Comparison of ENCODE assay signal across 10 mouse cellular contexts in genomic region chr9:56739181-56739737, GRCm38 (mm10). TPM values are rescaled to one million over a fixed set of nuclear protein-coding genes. Genes with fewer than 3 reads are reported as not detected.
A peak's percentile ranks its signal among the peaks of the same experiment; 100 is the strongest.
DNase-seq lines count a peak whose midpoint lies in the region; ATAC-seq and TF ChIP-seq lines count a peak whose summit lies in the region.
"Had no signal": no experiment of that assay in that cellular context is flagged by ENCODE, and none has a peak within 500 bp of the region (broad histone marks: within the 10 kb centered on the region; RNA-seq: fewer than 3 reads in every experiment).

No protein-coding gene starts in this region.

- no peaks in the 10 kb centered on the region for H3K9me3 ChIP-seq in heart, postnatal 0 days (replicated peaks; ENCODE audit: control insufficient read depth, low read length)
- no peaks in the 10 kb centered on the region for H3K9me3 ChIP-seq in neural tube, embryonic 13.5 days
- no peaks in the 10 kb centered on the region for H3K9me3 ChIP-seq in hindbrain, postnatal 0 days (ENCODE audit: low read length)

- TF ChIP-seq EP300 in heart, postnatal 0 days (IDR thresholded peaks at IDR 0.05; ENCODE audit: low read depth) = no peak

- no peak overlapping the region for H3K27ac ChIP-seq in heart, postnatal 0 days (ENCODE audit: low read depth)
- H3K27ac ChIP-seq in neural tube, embryonic 13.5 days (replicated peaks) = no peak overlapping the region
- H3K27ac ChIP-seq in hindbrain, postnatal 0 days = no peak overlapping the region
- H3K27ac ChIP-seq in gastrocnemius, adult 2 months = no peak overlapping the region

- no peaks in the 10 kb centered on the region for H3K4me1 ChIP-seq in heart, postnatal 0 days (ENCODE audit: control insufficient read depth, insufficient read depth)
- peaks cover 20% of the 10 kb centered on the region for H3K4me1 ChIP-seq in neural tube, embryonic 13.5 days (replicated peaks)
- no peaks in the 10 kb centered on the region; the same call in 1 of the 2 replicates for H3K4me1 ChIP-seq in hindbrain, postnatal 0 days (ENCODE audit: insufficient read depth, low read length)

- TF ChIP-seq CTCF in heart, postnatal 0 days (IDR thresholded peaks at IDR 0.05; ENCODE audit: low read depth) = 0 out of 2 replicates have a peak, but pooled peaks have one; percentile 15
- TF ChIP-seq CTCF in hindbrain, postnatal 0 days (IDR thresholded peaks at IDR 0.05; ENCODE audit: low read depth) = peak; percentile 54
- TF ChIP-seq CTCF in gastrocnemius, adult 2 months (IDR thresholded peaks at IDR 0.05) = no peak

- no peak overlapping the region for H3K9ac ChIP-seq in heart, postnatal 0 days (replicated peaks; ENCODE audit: low read depth, low read length)
- H3K9ac ChIP-seq in neural tube, embryonic 13.5 days = no peak overlapping the region
- no peak overlapping the region for H3K9ac ChIP-seq in hindbrain, postnatal 0 days (replicated peaks; ENCODE audit: low read length)

- no peaks in the 10 kb centered on the region for H3K27me3 ChIP-seq in heart, postnatal 0 days (ENCODE audit: control insufficient read depth, insufficient read depth, low read length)
- H3K27me3 ChIP-seq in neural tube, embryonic 13.5 days = peaks cover 11% of the 10 kb centered on the region
- no peaks in the 10 kb centered on the region; the same call in 1 of the 2 replicates for H3K27me3 ChIP-seq in hindbrain, postnatal 0 days (ENCODE audit: insufficient read depth, low read length)

- 50% methylated on average over 5 of the region's 5 CpGs for WGBS in heart, postnatal 0 days
- 55% methylated on average over 5 of the region's 5 CpGs for WGBS in neural tube, embryonic 13.5 days
- 50% methylated on average over 5 of the region's 5 CpGs for WGBS in hindbrain, postnatal 0 days

- DNase-seq in heart, postnatal 0 days (ENCODE audit: low spot score) = no peak
- no peak for DNase-seq in heart, adult 11 months
- DNase-seq in neural tube, embryonic 10.5 days (ENCODE audit: extremely low spot score, low spot score) = no peak
- peak; percentile 52 for DNase-seq in hindbrain, postnatal 0 days (ENCODE audit: low spot score)
- DNase-seq in retina, postnatal 1 day = peak; percentile 48
- DNase-seq in gastrocnemius, adult 2 months = no peak
- DNase-seq in kidney, postnatal 25 days = no peak
- DNase-seq: kidney, postnatal 14 days; lung, postnatal 4 days had no signal

- no peak overlapping the region for H3K4me2 ChIP-seq in heart, postnatal 0 days (ENCODE audit: low read depth, low read length)
- no peak overlapping the region for H3K4me2 ChIP-seq in neural tube, embryonic 13.5 days
- H3K4me2 ChIP-seq in hindbrain, postnatal 0 days (ENCODE audit: low read depth, low read length) = no peak overlapping the region

- no peaks in the 10 kb centered on the region for H3K36me3 ChIP-seq in heart, postnatal 0 days (replicated peaks; ENCODE audit: control insufficient read depth, insufficient read depth, low read length)
- no peaks in the 10 kb centered on the region for H3K36me3 ChIP-seq in neural tube, embryonic 13.5 days
- H3K36me3 ChIP-seq in hindbrain, postnatal 0 days (ENCODE audit: insufficient read depth, low read length) = no peaks in the 10 kb centered on the region

- intact Hi-C loops in gastrocnemius, adult 2 months (cut with DNase I) = no loop called here

- no peak for ATAC-seq in heart, postnatal 0 days (ENCODE audit: insufficient read depth, low read depth)
- peak; percentile 74 for ATAC-seq in neural tube, embryonic 13.5 days (ENCODE audit: low read depth)
- ATAC-seq in hindbrain, postnatal 0 days = peak; percentile 59

- H3K4me3 ChIP-seq in heart, postnatal 0 days (ENCODE audit: low read depth, low read length) = no peak overlapping the region
- H3K4me3 ChIP-seq in neural tube, embryonic 13.5 days = no peak overlapping the region
- no peak overlapping the region for H3K4me3 ChIP-seq in hindbrain, postnatal 0 days (ENCODE audit: low read length)
- H3K4me3 ChIP-seq in gastrocnemius, adult 2 months = no peak overlapping the region

RNA-seq across cellular contexts. Expression of gene Lingo1, which starts 57.0 kb away (rescaled TPM):
- total RNA-seq in heart, postnatal 0 days (2014; rRNA removed; ENCODE audit: low replicate concordance) = 0.93 and 2.4 TPM in 2 replicates
- 0.66 and 1.1 TPM in 2 replicates for polyA plus RNA-seq in heart, postnatal 0 days (2015; fragmentation: Nextera tagmentation; extraction: Ambion mirVana)
- polyA plus RNA-seq in neural tube, embryonic 13.5 days (2015; fragmentation: Nextera tagmentation; extraction: Ambion mirVana) = 55.7 and 59.4 TPM in 2 replicates
- total RNA-seq in hindbrain, postnatal 0 days (2014; rRNA removed) = 181 and 192 TPM in 2 replicates
- polyA plus RNA-seq in hindbrain, postnatal 0 days (2015; fragmentation: Nextera tagmentation; extraction: Ambion mirVana) = 81.0 and 88.6 TPM in 2 replicates
- total RNA-seq in gastrocnemius, adult 2 months (2021) = under 1 TPM; 0.17 to 0.48 TPM

Comparison
In these comparisons a context has a peak if more than half of its experiments do, and no peak if none do; other contexts are left out.
1. DNase-seq: peak in hindbrain, postnatal 0 days (single experiment) and retina, postnatal 1 day (single experiment); none in heart, postnatal 0 days (single experiment), heart, adult 11 months (single experiment), neural tube, embryonic 10.5 days (single experiment), gastrocnemius, adult 2 months (single experiment) and kidney, postnatal 25 days (0 of 2).
2. RNA of gene Lingo1, which starts 57.0 kb away (total RNA-seq): 181 to 192 TPM in hindbrain, postnatal 0 days; 0.93 to 2.4 TPM in heart, postnatal 0 days and 0.17 to 0.48 TPM in gastrocnemius, adult 2 months; every median in the first group is over 10 times any median in the second.